Mouse (Mus musculus): ENCODE measurements around the gene Srsf3. TPM values are rescaled to one million over a fixed set of nuclear protein-coding genes. Genes with fewer than 3 reads are reported as not detected.
"Not testable (repeated sequence)": the region's sequence is repeated elsewhere in the genome, so short reads cannot be mapped to it uniquely, and the experiment has no call there.

Srsf3 gene
- total RNA-seq (2015) (486 and 506 TPM in 2 replicates), total RNA-seq (2017) (767 and 797 TPM in 2 replicates)

- ATAC-seq (replicated peaks; ENCODE audit: poor library complexity), result peak; percentile 88
Observed at GRCm38 (mm10) chr17:29032274-29033069, at the start of gene Srsf3. Srsf3 (plus strand) TSS chr17:29032628.

GRCm38 (mm10) chr17:28984724-28985420, 47.6 kb upstream of the Srsf3 start:
- ATAC-seq (replicated peaks; ENCODE audit: poor library complexity), result no peak

GRCm38 (mm10) chr17:28986833-28987232, 45.6 kb upstream of the Srsf3 start:
- ATAC-seq (replicated peaks; ENCODE audit: poor library complexity), result peak; percentile 50; the same call in 1 of the 2 replicates

GRCm38 (mm10) chr17:28987713-28988112, 44.7 kb upstream of the Srsf3 start:
- peak; percentile 73 for ATAC-seq (replicated peaks; ENCODE audit: poor library complexity)

- ATAC-seq (replicated peaks; ENCODE audit: poor library complexity), result no peak
Observed at GRCm38 (mm10) chr17:28988291-28988690, 44.1 kb upstream of the Srsf3 start.

GRCm38 (mm10) chr17:28988996-28989395, 43.4 kb upstream of the Srsf3 start:
- no peak for ATAC-seq (replicated peaks; ENCODE audit: poor library complexity)

- no peak for ATAC-seq (replicated peaks; ENCODE audit: poor library complexity)
Observed at GRCm38 (mm10) chr17:28990060-28990459, 42.4 kb upstream of the Srsf3 start.

- ATAC-seq (replicated peaks; ENCODE audit: poor library complexity), result no peak
Observed at GRCm38 (mm10) chr17:28991286-28991685, 41.1 kb upstream of the Srsf3 start.

GRCm38 (mm10) chr17:28992105-28992504, 40.3 kb upstream of the Srsf3 start:
- no peak for ATAC-seq (replicated peaks; ENCODE audit: poor library complexity)

GRCm38 (mm10) chr17:28993004-28993403, 39.4 kb upstream of the Srsf3 start:
- not testable (repeated sequence) for ATAC-seq (replicated peaks; ENCODE audit: poor library complexity)

- ATAC-seq (replicated peaks; ENCODE audit: poor library complexity), result no peak
Observed at GRCm38 (mm10) chr17:28994615-28995014, 37.8 kb upstream of the Srsf3 start.

- peak; percentile 55 for ATAC-seq (replicated peaks; ENCODE audit: poor library complexity)
Observed at GRCm38 (mm10) chr17:29000465-29000864, 32.0 kb upstream of the Srsf3 start.

- ATAC-seq (replicated peaks; ENCODE audit: poor library complexity), result no peak
Observed at GRCm38 (mm10) chr17:29003740-29004139, 28.7 kb upstream of the Srsf3 start.

GRCm38 (mm10) chr17:29005002-29005401, 27.4 kb upstream of the Srsf3 start:
- ATAC-seq (replicated peaks; ENCODE audit: poor library complexity), result no peak

GRCm38 (mm10) chr17:29006812-29007211, 25.6 kb upstream of the Srsf3 start:
- 0 out of 2 replicates have a peak, but pooled peaks have one; percentile 22 for ATAC-seq (replicated peaks; ENCODE audit: poor library complexity)

- 0 out of 2 replicates have a peak, but pooled peaks have one; percentile 2 for ATAC-seq (replicated peaks; ENCODE audit: poor library complexity)
Observed at GRCm38 (mm10) chr17:29007243-29007640, 25.2 kb upstream of the Srsf3 start.

- peak; percentile 84 for ATAC-seq (replicated peaks; ENCODE audit: poor library complexity)
Observed at GRCm38 (mm10) chr17:29007641-29008325, 24.6 kb upstream of the Srsf3 start, which contains the start of gene Stk38. Stk38 (minus strand) TSS chr17:29007995.

- ATAC-seq (replicated peaks; ENCODE audit: poor library complexity), result no peak
Observed at GRCm38 (mm10) chr17:29008326-29008650, 24.1 kb upstream of the Srsf3 start.

GRCm38 (mm10) chr17:29009181-29009580, 23.2 kb upstream of the Srsf3 start:
- ATAC-seq (replicated peaks; ENCODE audit: poor library complexity), result peak; percentile 46

- no peak for ATAC-seq (replicated peaks; ENCODE audit: poor library complexity)
Observed at GRCm38 (mm10) chr17:29014235-29014634, 18.2 kb upstream of the Srsf3 start.

- ATAC-seq (replicated peaks; ENCODE audit: poor library complexity), result peak; percentile 78; the same call in 1 of the 2 replicates
Observed at GRCm38 (mm10) chr17:29015638-29016037, 16.8 kb upstream of the Srsf3 start.
